Mouse (Mus musculus) mature B cell (primary cell): ENCODE data around the gene Abcb5.
"Not testable (repeated sequence)": the region's sequence is repeated elsewhere in the genome, so short reads cannot be mapped to it uniquely, and the experiment has no call there.

ENCODE experiments used
- in situ Hi-C: fragments of 300-500 bp; cut with MboI; formaldehyde crosslinking; loops from 2 replicates; pipeline ENCODE4 v1.14.3; 2019

The Abcb5 gene

GRCm38 (mm10) chr12:118966321-118966720 is at the start of gene Abcb5:
TSS of gene Abcb5 (minus strand) at chr12:118966421.
- in situ Hi-C loops: no loop called here

GRCm38 (mm10) chr12:118999230-118999629 is 33.0 kb upstream of the Abcb5 start:
- in situ Hi-C loops: no loop called here

- in situ Hi-C loops: no loop called here
These were observed 28.3 kb upstream of the Abcb5 start for GRCm38 (mm10) chr12:118994328-118995166.

- in situ Hi-C loops: no loop called here
These were observed 18.6 kb upstream of the Abcb5 start for GRCm38 (mm10) chr12:118984852-118985251.

GRCm38 (mm10) chr12:118930386-118931318 is 35.6 kb downstream of the Abcb5 start:
- in situ Hi-C loops: no loop called here

GRCm38 (mm10) chr12:118926813-118927281 is 39.4 kb downstream of the Abcb5 start:
- in situ Hi-C loops: no loop called here

GRCm38 (mm10) chr12:118923874-118924273 is 42.3 kb downstream of the Abcb5 start:
- in situ Hi-C loops: not testable (repeated sequence)

- in situ Hi-C loops: no loop called here
These were observed 48.5 kb downstream of the Abcb5 start for GRCm38 (mm10) chr12:118917771-118918170.

- in situ Hi-C loops: no loop called here
These were observed 55.9 kb downstream of the Abcb5 start for GRCm38 (mm10) chr12:118910360-118910759.

GRCm38 (mm10) chr12:118902249-118902648 is 64.0 kb downstream of the Abcb5 start:
- in situ Hi-C loops: no loop called here

- in situ Hi-C loops: no loop called here
These were observed 78.3 kb downstream of the Abcb5 start for GRCm38 (mm10) chr12:118887964-118888363.

- in situ Hi-C loops: no loop called here
These were observed 83.4 kb downstream of the Abcb5 start for GRCm38 (mm10) chr12:118882790-118883189.

- in situ Hi-C loops: no loop called here
These were observed 93.5 kb downstream of the Abcb5 start for GRCm38 (mm10) chr12:118872673-118873072.

GRCm38 (mm10) chr12:118856151-118856550 is 110.1 kb downstream of the Abcb5 start:
- in situ Hi-C loops: no loop called here

GRCm38 (mm10) chr12:118854831-118855453 is 111.3 kb downstream of the Abcb5 start:
- in situ Hi-C loops: no loop called here

- in situ Hi-C loops: no loop called here
These were observed 111.8 kb downstream of the Abcb5 start for GRCm38 (mm10) chr12:118854401-118854800.

GRCm38 (mm10) chr12:118853331-118853730 is 112.9 kb downstream of the Abcb5 start:
- in situ Hi-C loops: no loop called here

- in situ Hi-C loops: no loop called here
These were observed 115.3 kb downstream of the Abcb5 start for GRCm38 (mm10) chr12:118850851-118851410.

- in situ Hi-C loops: no loop called here
These were observed 116.2 kb downstream of the Abcb5 start for GRCm38 (mm10) chr12:118849996-118850395.

GRCm38 (mm10) chr12:118849203-118849861 is 116.9 kb downstream of the Abcb5 start:
- in situ Hi-C loops: no loop called here
